Mouse (Mus musculus) lung, adult 2 months (tissue): ENCODE measurements around the gene Htra1. TPM values are rescaled to one million over a fixed set of nuclear protein-coding genes. Genes with fewer than 3 reads are reported as not detected.

Experiments used
- DNase-seq: peaks from one replicate; pipeline ENCODE4 v3.0.0; 2022
- H3K4me1 ChIP-seq: fragments of 200-500 bp; 2 replicates; pipeline ENCODE4 v1.6.1; 2011; ENCODE audit warnings: low read length; ENCODE audit not compliant: control insufficient read depth, insufficient read depth
- H3K4me3 ChIP-seq: fragments of 200-500 bp; replicated peaks from 2 replicates; pipeline ENCODE3; 2011; ENCODE audit warnings: low read depth, mild to moderate bottlenecking, control low read depth, low read length; ENCODE audit errors: extremely low read depth
- CTCF ChIP-seq: fragments of 200-500 bp; IDR thresholded peaks from 2 replicates; pipeline ENCODE4 v1.5.1; 2011; ENCODE audit warnings: mild to moderate bottlenecking, low read length, control low read depth; ENCODE audit not compliant: insufficient read depth
- POLR2A ChIP-seq: fragments of 200-500 bp; IDR thresholded peaks from 2 replicates; pipeline ENCODE4 v1.6.1; 2011; ENCODE audit warnings: low read depth, mild to moderate bottlenecking, control low read depth, low read length, borderline replicate concordance; ENCODE audit errors: extremely low read depth
- WGBS: fragments of 180-500 bp; shearing (Covaris S2); methylation state at CpG from one replicate; pipeline ENCODE4 v1.1.7; 2018; 5-methylcytosine and 5-hydroxymethylcytosine counted together
- polyA plus RNA-seq: library from polyadenylated mRNA; depleted of rRNA; stranded (reverse); fragments of >200 nt; gene quantifications from 2 replicates; pipeline ENCODE4 v1.2.3, GENCODE M21; 2012

Gene Htra1
- polyA plus RNA-seq, 1 experiment, result 65.2 TPM

GRCm38 (mm10) chr7:130932921-130933320, 3.0 kb upstream of the Htra1 start:
- TF ChIP-seq CTCF, result no peak
- TF ChIP-seq POLR2A, result no peak
- WGBS, result 87% methylated on average over 9 of the region's 9 CpGs
- DNase-seq, result no peak
- Histone ChIP-seq H3K4me1 (peaks cover 5% of the 10 kb centered on the region; the same call in 1 of the 2 replicates), H3K4me3 (no peak overlapping the region)

DNA sequence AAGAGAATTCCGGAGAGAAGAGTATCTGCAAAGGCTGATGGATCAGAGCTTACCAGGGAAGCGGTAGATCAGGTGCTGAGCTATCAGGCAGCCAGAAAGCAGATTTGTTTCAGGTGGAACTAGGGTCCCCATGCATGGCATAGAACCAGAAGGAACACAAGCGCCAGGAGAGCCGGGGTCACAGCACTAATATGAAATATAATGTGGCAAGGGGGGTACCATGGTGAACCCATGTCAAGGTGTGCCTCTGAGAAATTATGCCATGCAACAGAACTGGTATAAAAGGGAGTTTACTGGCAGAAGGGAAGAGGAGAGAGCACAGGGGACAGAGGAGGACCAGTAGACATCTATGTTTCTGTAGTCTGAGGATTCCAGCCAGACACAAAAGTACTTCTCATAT, 1.3 kb upstream of the Htra1 start:
- WGBS, result 90% methylated on average over 4 of the region's 4 CpGs
- no peak overlapping the region for H3K4me3 ChIP-seq
- peaks cover 5% of the 10 kb centered on the region; the same call in 1 of the 2 replicates for H3K4me1 ChIP-seq
- DNase-seq, result no peak
- TF ChIP-seq CTCF (no peak), POLR2A (no peak)

DNA sequence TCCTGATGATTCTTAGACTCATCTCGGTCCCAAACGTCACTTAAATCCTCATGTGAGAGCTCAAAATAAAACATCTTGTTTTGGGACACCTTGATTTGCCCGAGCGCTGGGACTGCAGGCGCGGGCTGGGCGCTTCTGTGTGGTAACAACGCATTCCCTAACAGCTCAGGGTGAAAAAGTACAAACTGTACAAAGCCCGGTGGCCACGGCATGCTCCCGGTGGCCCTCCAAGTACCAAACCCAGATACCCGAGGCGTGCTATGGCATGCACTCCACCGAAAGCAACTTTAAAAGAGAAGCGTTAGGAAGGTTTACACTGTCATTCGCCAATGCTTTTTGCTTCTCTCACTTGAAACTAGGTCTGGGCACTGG, 504 bp upstream of the Htra1 start:
- no peak for TF ChIP-seq CTCF
- no peak for DNase-seq
- H3K4me3 ChIP-seq, result peak overlapping the region; percentile 52
- peaks cover 5% of the 10 kb centered on the region; the same call in 1 of the 2 replicates for H3K4me1 ChIP-seq
- WGBS, result 7% methylated on average over 16 of the region's 16 CpGs

DNA sequence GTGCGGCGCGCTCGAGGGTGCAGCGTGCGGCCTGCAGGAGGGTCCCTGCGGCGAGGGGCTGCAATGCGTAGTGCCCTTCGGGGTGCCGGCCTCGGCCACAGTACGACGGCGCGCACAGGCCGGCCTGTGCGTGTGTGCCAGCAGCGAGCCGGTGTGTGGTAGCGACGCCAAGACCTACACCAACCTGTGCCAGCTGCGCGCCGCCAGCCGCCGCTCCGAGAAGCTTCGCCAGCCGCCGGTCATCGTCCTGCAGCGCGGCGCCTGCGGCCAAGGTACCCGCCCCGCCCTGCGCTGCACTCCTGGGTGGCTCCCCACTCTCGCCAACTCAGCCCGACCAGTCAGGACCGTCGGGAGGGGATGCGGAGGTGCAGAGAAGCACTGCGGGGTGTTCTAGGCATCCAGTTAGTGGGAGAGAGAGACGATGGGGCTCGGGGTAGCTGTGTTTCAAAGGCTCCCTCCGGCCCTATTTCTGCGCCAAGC, 601 bp downstream of the Htra1 start:
- Histone ChIP-seq H3K4me3 (peak overlapping the region; percentile 58), H3K4me1 (peaks cover 5% of the 10 kb centered on the region; the same call in 1 of the 2 replicates)
- peak; percentile 51 for DNase-seq
- WGBS, result under 1% methylated on average over 49 of the region's 49 CpGs
- no peak for TF ChIP-seq CTCF
- no peak for TF ChIP-seq POLR2A

DNA sequence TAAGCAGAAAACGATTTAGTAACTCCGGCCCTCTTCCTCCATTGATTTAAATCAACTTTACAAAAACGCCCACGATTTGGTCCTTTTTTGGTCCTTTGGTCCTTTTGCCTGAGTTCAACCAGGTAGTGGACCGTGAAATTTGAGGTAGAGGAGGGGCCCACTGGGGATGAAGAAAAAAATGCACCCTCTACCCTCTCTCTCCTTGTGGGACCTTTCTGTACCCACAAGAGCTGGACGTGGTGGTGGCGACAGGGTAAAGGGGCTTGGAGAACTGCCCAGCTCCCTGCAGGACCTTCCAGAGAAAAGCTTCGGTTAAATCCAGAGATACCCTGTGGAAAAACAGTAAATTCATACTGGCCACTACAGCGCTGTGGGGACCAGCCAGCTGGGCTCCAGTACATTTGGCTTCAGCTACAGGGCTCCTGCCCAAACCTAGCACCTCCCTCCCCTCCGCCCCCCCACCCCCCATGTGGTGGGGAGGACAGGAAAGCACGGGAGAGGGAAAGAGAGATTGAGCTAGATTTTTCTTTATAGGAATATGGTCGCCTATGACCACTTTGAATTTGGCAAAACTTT, 1.4 kb downstream of the Htra1 start:
- peaks cover 5% of the 10 kb centered on the region; the same call in 1 of the 2 replicates for H3K4me1 ChIP-seq
- TF ChIP-seq CTCF (no peak), POLR2A (no peak)
- DNase-seq, result no peak
- WGBS, result 24% methylated on average over 12 of the region's 12 CpGs
- no peak overlapping the region for H3K4me3 ChIP-seq

- Histone ChIP-seq H3K4me3 (no peak overlapping the region), H3K4me1 (peaks cover 5% of the 10 kb centered on the region; the same call in 1 of the 2 replicates)
- DNase-seq, result no peak
- WGBS, result 51% methylated on average over 4 of the region's 4 CpGs
- TF ChIP-seq CTCF (no peak), POLR2A (no peak)
These were observed 2.1 kb downstream of the Htra1 start for GRCm38 (mm10) chr7:130938005-130938404.

- DNase-seq, result no peak
- no peak overlapping the region for H3K4me3 ChIP-seq
- WGBS, result 91% methylated on average over 8 of the region's 8 CpGs
- peaks cover 5% of the 10 kb centered on the region; the same call in 1 of the 2 replicates for H3K4me1 ChIP-seq
- TF ChIP-seq CTCF, result no peak
- TF ChIP-seq POLR2A, result no peak
These were observed 3.0 kb downstream of the Htra1 start for GRCm38 (mm10) chr7:130938896-130939295.

- DNase-seq, result no peak
- 80% methylated on average over 8 of the region's 8 CpGs for WGBS
- H3K4me3 ChIP-seq, result no peak overlapping the region
- peaks cover 3% of the 10 kb centered on the region; the same call in 1 of the 2 replicates for H3K4me1 ChIP-seq
- TF ChIP-seq CTCF (no peak), POLR2A (no peak)
These were observed 4.8 kb downstream of the Htra1 start for GRCm38 (mm10) chr7:130940733-130941132.

DNA sequence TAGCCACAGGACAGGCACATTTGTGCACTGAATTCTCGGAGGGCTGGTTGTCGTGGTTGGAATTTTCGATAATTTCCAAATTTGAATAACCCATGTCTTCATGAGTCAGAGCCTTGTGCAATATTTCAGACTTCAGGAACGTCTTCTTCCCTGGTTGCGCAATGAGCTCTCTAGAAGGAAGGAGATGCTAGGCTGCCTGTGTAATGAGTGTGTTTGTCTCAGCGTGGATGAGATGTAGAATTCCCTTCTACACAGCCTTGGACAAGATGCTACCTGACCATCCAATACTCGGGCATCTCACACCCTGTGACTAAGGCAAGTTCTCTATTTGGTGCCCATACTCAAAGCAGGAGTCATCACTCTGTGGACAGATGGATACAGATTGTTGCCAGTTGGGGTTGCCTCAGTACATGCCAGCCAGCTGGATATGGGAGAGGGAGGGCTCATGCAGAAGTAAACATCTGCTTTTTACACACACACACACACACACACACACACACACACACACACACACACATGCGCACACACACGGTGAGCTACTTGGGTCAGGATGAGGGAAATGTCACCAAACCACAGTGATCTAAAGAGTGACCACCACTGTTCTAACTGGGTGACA, 7.5 kb downstream of the Htra1 start:
- 65% methylated on average over 9 of the region's 9 CpGs for WGBS
- DNase-seq, result no peak
- Histone ChIP-seq H3K4me1 (no peaks in the 10 kb centered on the region), H3K4me3 (no peak overlapping the region)
- TF ChIP-seq POLR2A, result no peak
- TF ChIP-seq CTCF, result no peak

DNA sequence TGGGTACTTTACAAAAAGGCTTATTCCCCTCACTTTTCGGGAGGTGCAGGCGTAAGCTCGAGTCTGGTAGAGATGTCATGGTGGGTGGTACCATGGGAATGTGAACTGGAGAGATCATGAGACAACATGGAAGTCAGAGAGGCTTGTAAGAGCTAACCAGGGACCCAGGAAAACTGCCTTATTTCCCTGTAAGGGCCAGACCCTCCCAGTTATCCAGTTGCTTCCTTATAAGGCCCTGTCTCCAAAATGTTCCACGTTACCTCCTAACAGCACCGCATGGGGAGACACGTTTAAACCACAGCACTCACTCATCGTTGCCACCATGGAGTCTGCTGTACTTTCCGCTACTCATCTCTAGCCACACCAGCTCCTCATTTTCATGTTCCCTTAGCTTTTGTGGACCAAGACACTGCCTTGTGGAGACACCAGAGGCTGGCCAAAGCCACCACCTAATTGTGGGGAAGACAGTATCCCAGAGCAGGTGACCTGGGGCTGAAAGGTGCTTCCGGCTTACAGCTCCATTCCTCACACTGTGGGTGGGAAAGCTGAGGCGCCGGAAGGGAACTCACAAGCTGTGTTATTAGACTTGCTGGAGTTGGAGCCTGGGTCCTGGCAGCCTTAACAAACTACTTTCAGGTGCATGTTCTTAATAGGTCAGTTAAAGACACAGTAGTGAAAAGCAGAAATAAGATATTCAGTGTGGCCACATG, 9.0 kb downstream of the Htra1 start:
- 93% methylated on average over 11 of the region's 11 CpGs for WGBS
- Histone ChIP-seq H3K4me1 (peaks cover 4% of the 10 kb centered on the region; the same call in 1 of the 2 replicates), H3K4me3 (no peak overlapping the region)
- TF ChIP-seq POLR2A (no peak), CTCF (no peak)
- DNase-seq, result no peak
